Mouse (Mus musculus) lung, embryonic 15.5 days (tissue): ENCODE measurements around the gene Galnt2. TPM values are rescaled to one million over a fixed set of nuclear protein-coding genes. Genes with fewer than 3 reads are reported as not detected.

ENCODE experiments used
- ATAC-seq: fragments of 200-750 bp; cut with Nextera tagmentation; 2 replicates; pipeline ENCODE4 v1.8.0; 2017; ENCODE audit warnings: moderate number of reproducible peaks, borderline replicate concordance; ENCODE audit not compliant: low FRiP score, low TSS enrichment; ENCODE audit errors: extremely low read depth
- H3K27ac ChIP-seq: fragments of 300-500 bp; sonication (generic); 2 replicates; pipeline ENCODE4 v1.5.1; 2015; ENCODE audit warnings: moderate library complexity, mild to moderate bottlenecking, inconsistent platforms
- H3K27me3 ChIP-seq: fragments of 300-500 bp; sonication (generic); 2 replicates; pipeline ENCODE4 v1.6.1; 2015; ENCODE audit warnings: inconsistent platforms
- H3K36me3 ChIP-seq: fragments of 300-500 bp; sonication (generic); 2 replicates; pipeline ENCODE4 v1.6.1; 2015; ENCODE audit warnings: inconsistent platforms
- H3K4me1 ChIP-seq: fragments of 300-500 bp; sonication (generic); 2 replicates; pipeline ENCODE4 v1.6.1; 2015; ENCODE audit warnings: inconsistent platforms
- H3K4me2 ChIP-seq: fragments of 300-500 bp; sonication (generic); 2 replicates; pipeline ENCODE4 v1.6.1; 2015; ENCODE audit warnings: inconsistent platforms, mild to moderate bottlenecking, moderate library complexity
- H3K4me3 ChIP-seq: fragments of 300-500 bp; sonication (generic); 2 replicates; pipeline ENCODE4 v1.5.1; 2015; ENCODE audit warnings: mild to moderate bottlenecking, inconsistent platforms
- H3K9ac ChIP-seq: fragments of 300-500 bp; sonication (generic); 2 replicates; pipeline ENCODE4 v1.6.1; 2015; ENCODE audit warnings: inconsistent platforms
- H3K9me3 ChIP-seq: fragments of 300-500 bp; sonication (generic); 2 replicates; pipeline ENCODE4 v1.6.1; 2016; ENCODE audit warnings: inconsistent platforms
- WGBS: fragments of 180-500 bp; shearing (Covaris S2); methylation state at CpG from one replicate; pipeline ENCODE4 v1.1.7; 2015; 5-methylcytosine and 5-hydroxymethylcytosine counted together
- polyA plus RNA-seq: library from polyadenylated mRNA; unstranded; fragments of >200 nt; fragmentation: Nextera tagmentation; extraction: Ambion mirVana; gene quantifications from 2 replicates; pipeline ENCODE4 v1.2.1, GENCODE M21; 2015

Gene Galnt2
- polyA plus RNA-seq, 1 experiment from 2014 or later, result 55.3 TPM

DNA sequence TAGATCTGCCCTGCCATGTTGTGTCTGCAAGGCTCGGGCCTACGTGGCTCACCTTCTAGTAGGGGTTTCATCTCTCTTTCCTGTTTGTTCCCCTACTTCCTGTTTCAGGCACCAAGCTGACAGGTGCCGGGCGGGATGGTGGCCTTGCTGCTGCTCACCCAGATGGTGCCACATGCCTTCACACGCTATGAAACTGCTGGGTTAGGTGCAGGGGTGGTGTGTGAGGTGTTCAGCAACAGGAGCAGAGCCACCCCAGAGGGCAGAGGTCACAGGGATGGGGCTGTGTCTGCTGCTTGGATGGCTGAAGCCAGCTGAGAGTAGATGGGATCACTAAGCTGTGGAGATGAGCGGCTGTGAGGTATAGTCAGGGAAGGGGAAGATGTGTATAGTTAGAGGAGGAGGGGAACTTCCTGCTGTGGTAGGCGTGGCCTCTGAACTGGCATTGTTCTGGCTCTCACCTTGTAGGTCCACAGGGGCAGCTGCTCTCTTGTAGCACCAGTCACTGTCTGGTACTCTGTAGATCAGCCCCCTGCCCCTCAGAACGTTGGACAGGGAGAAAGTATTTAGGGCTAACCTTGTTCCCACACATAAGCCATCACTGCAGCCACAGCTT is 42.5 kb downstream of the Galnt2 start:
- Histone ChIP-seq H3K36me3 (no peaks in the 10 kb centered on the region), H3K9me3 (no peaks in the 10 kb centered on the region), H3K27ac (no peak overlapping the region), H3K4me3 (no peak overlapping the region), H3K27me3 (no peaks in the 10 kb centered on the region), H3K4me2 (no peak overlapping the region), H3K4me1 (peaks cover 41% of the 10 kb centered on the region), H3K9ac (no peak overlapping the region)
- 56% methylated on average over 8 of the region's 8 CpGs for WGBS
- ATAC-seq, result no peak

DNA sequence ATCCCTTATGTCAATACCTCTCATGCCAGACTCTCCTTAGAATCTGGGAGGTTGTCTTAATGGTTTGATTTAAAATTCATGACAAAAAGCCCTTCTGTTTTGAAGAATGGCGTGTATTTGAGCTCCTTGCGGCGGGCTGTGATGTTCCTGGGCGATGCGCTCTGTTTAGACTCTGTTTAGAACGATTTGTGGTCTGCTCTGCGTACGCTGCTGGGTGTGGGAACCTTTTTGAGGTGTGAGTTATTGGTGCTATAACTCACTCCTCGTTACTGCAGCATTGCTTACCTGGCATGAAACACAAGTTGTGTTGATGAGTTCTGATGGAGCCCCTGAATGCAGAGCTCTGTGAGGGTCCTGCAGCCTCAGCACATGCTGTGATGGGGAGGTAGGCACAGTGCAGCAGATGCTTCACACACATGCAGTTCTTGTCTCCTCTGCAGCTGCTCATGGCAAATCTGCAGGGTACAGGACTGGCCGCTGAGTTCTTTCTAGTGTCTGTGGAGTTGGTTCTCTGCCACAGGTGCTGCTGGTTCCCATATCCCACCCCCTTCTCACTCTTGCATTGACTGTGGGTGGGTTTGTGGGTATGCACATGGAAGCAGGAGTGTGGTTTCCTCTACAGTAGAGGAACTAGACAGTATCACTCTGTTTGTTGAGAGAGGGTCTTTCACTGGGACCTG is 43.4 kb downstream of the Galnt2 start:
- Histone ChIP-seq H3K36me3 (no peaks in the 10 kb centered on the region), H3K4me2 (no peak overlapping the region), H3K4me3 (no peak overlapping the region), H3K27me3 (no peaks in the 10 kb centered on the region), H3K27ac (no peak overlapping the region), H3K9ac (no peak overlapping the region), H3K9me3 (no peaks in the 10 kb centered on the region), H3K4me1 (peaks cover 45% of the 10 kb centered on the region)
- ATAC-seq, result no peak
- 67% methylated on average over 10 of the region's 10 CpGs for WGBS

DNA sequence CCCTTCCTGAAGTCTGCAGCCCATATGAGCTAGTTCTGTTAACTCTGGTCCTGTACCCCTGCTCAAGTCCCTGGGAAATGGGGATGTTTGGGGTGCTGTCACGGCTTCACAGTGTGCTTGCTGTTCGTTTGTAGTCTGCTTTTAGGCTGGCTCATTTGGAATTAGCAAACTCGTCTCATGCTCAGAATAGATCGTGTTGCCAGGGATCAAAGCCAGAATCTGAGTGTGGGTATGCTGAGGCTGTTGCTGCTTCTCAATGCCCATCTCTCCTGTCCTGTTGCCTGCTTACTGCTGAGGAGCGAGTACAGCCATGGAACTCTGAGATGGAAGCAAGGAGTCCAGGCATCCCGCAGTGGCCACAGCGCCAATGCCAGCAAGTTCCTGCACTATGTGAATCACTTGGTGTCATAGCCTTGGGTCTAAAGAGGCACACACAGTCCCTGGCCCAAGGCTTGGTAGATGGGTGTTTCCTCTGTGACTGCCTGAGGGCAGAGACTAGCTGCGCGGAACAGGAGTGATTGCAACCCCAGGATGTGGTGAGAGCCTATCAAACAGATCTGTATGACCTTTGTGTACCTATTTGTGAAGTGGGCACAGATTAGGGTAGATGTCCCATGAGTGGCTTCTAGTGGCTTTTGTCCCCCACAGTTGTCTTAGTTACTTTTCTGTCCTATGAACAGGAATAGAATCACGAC is 44.3 kb downstream of the Galnt2 start:
- no peaks in the 10 kb centered on the region for H3K27me3 ChIP-seq
- no peak for ATAC-seq
- peaks cover 37% of the 10 kb centered on the region for H3K4me1 ChIP-seq
- H3K4me3 ChIP-seq, result no peak overlapping the region
- no peaks in the 10 kb centered on the region for H3K36me3 ChIP-seq
- H3K9me3 ChIP-seq, result no peaks in the 10 kb centered on the region
- H3K4me2 ChIP-seq, result no peak overlapping the region
- WGBS, result 92% methylated on average over 10 of the region's 10 CpGs
- H3K27ac ChIP-seq, result no peak overlapping the region
- H3K9ac ChIP-seq, result no peak overlapping the region

GRCm38 (mm10) chr8:124277951-124278910 is 47.0 kb downstream of the Galnt2 start:
- Histone ChIP-seq H3K36me3 (no peaks in the 10 kb centered on the region), H3K4me1 (peaks cover 28% of the 10 kb centered on the region), H3K9ac (no peak overlapping the region), H3K9me3 (no peaks in the 10 kb centered on the region), H3K27me3 (no peaks in the 10 kb centered on the region), H3K27ac (no peak overlapping the region), H3K4me3 (no peak overlapping the region), H3K4me2 (no peak overlapping the region)
- 60% methylated on average over 24 of the region's 24 CpGs for WGBS
- no peak for ATAC-seq

GRCm38 (mm10) chr8:124278956-124279689 is 47.9 kb downstream of the Galnt2 start:
- Histone ChIP-seq H3K36me3 (no peaks in the 10 kb centered on the region), H3K27me3 (no peaks in the 10 kb centered on the region), H3K9ac (no peak overlapping the region), H3K4me1 (peaks cover 30% of the 10 kb centered on the region), H3K9me3 (no peaks in the 10 kb centered on the region), H3K4me3 (no peak overlapping the region), H3K4me2 (no peak overlapping the region), H3K27ac (no peak overlapping the region)
- ATAC-seq, result no peak
- 53% methylated on average over 7 of the region's 7 CpGs for WGBS

DNA sequence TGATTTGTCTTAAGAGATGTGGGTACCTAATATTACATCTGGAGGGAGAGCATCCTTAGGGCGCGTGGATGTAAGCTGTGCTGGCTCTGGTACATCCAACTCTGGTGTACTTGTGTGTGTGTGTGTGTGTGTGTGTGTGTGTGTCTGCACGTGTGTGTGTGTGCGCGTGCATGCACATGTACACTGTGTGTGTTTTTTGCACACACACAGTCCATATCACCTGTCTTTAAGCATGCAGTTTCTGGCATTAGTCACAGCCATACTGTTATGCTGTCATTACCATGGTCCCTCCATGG is 48.4 kb downstream of the Galnt2 start:
- no peak overlapping the region for H3K9ac ChIP-seq
- 94% methylated on average over 5 of the region's 5 CpGs for WGBS
- H3K4me2 ChIP-seq, result no peak overlapping the region
- H3K9me3 ChIP-seq, result no peaks in the 10 kb centered on the region
- peaks cover 32% of the 10 kb centered on the region for H3K4me1 ChIP-seq
- no peak overlapping the region for H3K27ac ChIP-seq
- no peak for ATAC-seq
- no peaks in the 10 kb centered on the region for H3K27me3 ChIP-seq
- no peaks in the 10 kb centered on the region for H3K36me3 ChIP-seq
- no peak overlapping the region for H3K4me3 ChIP-seq

- Histone ChIP-seq H3K9ac (no peak overlapping the region), H3K9me3 (no peaks in the 10 kb centered on the region), H3K36me3 (no peaks in the 10 kb centered on the region), H3K27me3 (no peaks in the 10 kb centered on the region), H3K27ac (no peak overlapping the region), H3K4me3 (no peak overlapping the region), H3K4me1 (peaks cover 41% of the 10 kb centered on the region), H3K4me2 (no peak overlapping the region)
- 64% methylated on average over 11 of the region's 11 CpGs for WGBS
- ATAC-seq, result no peak
Measured at GRCm38 (mm10) chr8:124281700-124282541, 50.7 kb downstream of the Galnt2 start.

GRCm38 (mm10) chr8:124282878-124283630 is 51.9 kb downstream of the Galnt2 start:
- Histone ChIP-seq H3K4me2 (no peak overlapping the region), H3K36me3 (no peaks in the 10 kb centered on the region), H3K27me3 (no peaks in the 10 kb centered on the region), H3K27ac (no peak overlapping the region), H3K4me1 (peaks cover 39% of the 10 kb centered on the region), H3K9ac (no peak overlapping the region), H3K4me3 (no peak overlapping the region), H3K9me3 (no peaks in the 10 kb centered on the region)
- 61% methylated on average over 12 of the region's 12 CpGs for WGBS
- ATAC-seq, result no peak

DNA sequence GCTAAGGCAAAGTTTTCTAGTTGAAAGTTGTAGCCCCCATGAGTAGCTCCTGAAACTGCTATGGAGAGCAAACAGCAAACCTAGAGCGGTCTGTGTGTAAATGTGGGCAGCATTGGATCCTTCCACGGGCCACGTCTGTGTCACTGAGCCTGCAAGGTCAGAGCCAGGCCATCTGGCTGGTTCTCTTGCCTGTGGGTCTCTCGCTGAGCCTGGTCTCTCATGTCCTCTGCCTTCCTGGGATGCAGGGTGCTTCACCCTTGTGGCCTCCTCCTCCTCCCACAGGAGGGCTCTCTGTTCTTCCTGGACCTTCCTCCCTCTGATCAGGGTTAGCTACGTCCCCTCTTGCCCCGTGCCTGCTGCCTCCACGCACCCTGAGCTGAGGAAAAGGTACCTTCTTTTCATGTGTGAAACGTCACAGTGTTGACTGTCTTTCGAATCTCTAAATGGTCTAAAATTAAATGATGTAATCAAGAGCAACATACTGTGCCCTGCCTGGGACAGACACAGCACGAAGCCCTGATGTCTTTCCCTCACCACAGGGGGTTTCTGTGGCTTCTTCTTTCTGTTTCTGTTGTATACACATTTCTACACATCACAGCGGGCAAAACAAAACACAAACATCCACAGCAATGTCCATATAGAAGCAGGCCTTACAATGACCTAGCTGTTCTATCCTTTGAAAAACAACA is 52.6 kb downstream of the Galnt2 start:
- no peaks in the 10 kb centered on the region for H3K9me3 ChIP-seq
- no peak overlapping the region for H3K4me3 ChIP-seq
- ATAC-seq, result no peak
- no peaks in the 10 kb centered on the region for H3K27me3 ChIP-seq
- H3K27ac ChIP-seq, result 0 out of 2 replicates have a peak overlapping the region, but pooled peaks have one; percentile 26
- WGBS, result 61% methylated on average over 11 of the region's 11 CpGs
- H3K4me2 ChIP-seq, result no peak overlapping the region
- no peaks in the 10 kb centered on the region for H3K36me3 ChIP-seq
- H3K4me1 ChIP-seq, result peaks cover 32% of the 10 kb centered on the region
- no peak overlapping the region for H3K9ac ChIP-seq

DNA sequence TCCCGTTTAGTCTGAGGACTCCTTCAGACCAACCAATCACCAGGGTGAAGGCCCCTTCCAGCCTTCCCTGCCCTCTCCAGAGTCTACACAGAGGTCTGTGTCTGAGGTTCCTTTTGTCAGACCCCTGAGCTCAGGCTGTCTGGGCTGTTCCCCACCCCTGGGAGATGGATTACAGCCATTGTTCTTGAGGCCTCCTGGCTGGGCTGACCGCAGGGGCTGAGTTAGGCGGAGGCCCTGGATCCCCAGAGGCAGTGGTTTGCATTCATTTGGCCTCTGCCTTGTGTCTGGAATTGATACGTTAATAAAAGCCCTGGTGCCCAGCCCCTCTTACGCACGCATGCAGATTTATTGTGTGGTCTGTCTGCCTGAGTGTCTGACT is 53.1 kb downstream of the Galnt2 start:
- ATAC-seq, result no peak
- Histone ChIP-seq H3K27ac (no peak overlapping the region), H3K4me1 (peaks cover 26% of the 10 kb centered on the region), H3K9ac (no peak overlapping the region), H3K9me3 (no peaks in the 10 kb centered on the region), H3K36me3 (no peaks in the 10 kb centered on the region), H3K4me2 (no peak overlapping the region), H3K4me3 (no peak overlapping the region), H3K27me3 (no peaks in the 10 kb centered on the region)
- WGBS, result 60% methylated on average over 6 of the region's 6 CpGs
